Mouse (Mus musculus): ENCODE data around the gene Perp.

- no peak for TF ChIP-seq POLR2A (IDR thresholded peaks at IDR 0.05; ENCODE audit: extremely low read depth, insufficient read depth, low read length)
- no peak for TF ChIP-seq CTCF (IDR thresholded peaks at IDR 0.05; ENCODE audit: extremely low read depth, insufficient read depth, low read length)
Observed at GRCm38 (mm10) chr10:18876211-18876610, 31.4 kb downstream of the Perp start.

All from cortical plate, adult 2 months (tissue).